Mouse (Mus musculus) thymus, adult 18-20 months (tissue): ENCODE results near the gene 1700013G24Rik.

Experiments used
- DNase-seq, 2 experiments: peaks; one replicate each; pipeline ENCODE4 v3.0.0; 2022; ENCODE audit warnings: mixed read lengths in 2 of 2

1700013G24Rik gene

GRCm38 (mm10) chr4:137458310-137458709 is 5.2 kb downstream of the 1700013G24Rik start:
- no peak for DNase-seq

- no peak for DNase-seq
Measured at GRCm38 (mm10) chr4:137458861-137459260, 5.8 kb downstream of the 1700013G24Rik start.

GRCm38 (mm10) chr4:137460676-137461075 is 7.6 kb downstream of the 1700013G24Rik start:
- DNase-seq, result no peak

GRCm38 (mm10) chr4:137461217-137461616 is 8.1 kb downstream of the 1700013G24Rik start:
- DNase-seq, result no peak

GRCm38 (mm10) chr4:137461981-137462690 is 9.1 kb downstream of the 1700013G24Rik start:
- no peak for DNase-seq

- DNase-seq, result no peak
Measured at GRCm38 (mm10) chr4:137465125-137465787, 12.2 kb downstream of the 1700013G24Rik start.

GRCm38 (mm10) chr4:137466991-137467390 is 13.9 kb downstream of the 1700013G24Rik start:
- no peak for DNase-seq

GRCm38 (mm10) chr4:137467525-137467924 is 14.4 kb downstream of the 1700013G24Rik start:
- DNase-seq, result no peak

GRCm38 (mm10) chr4:137468260-137469080 is 15.4 kb downstream of the 1700013G24Rik start, which contains the start of gene Hspg2:
Gene Hspg2 (plus strand): TSS chr4:137468769.
- peak; percentile 77 to 80 for DNase-seq

GRCm38 (mm10) chr4:137469081-137469844 is 16.2 kb downstream of the 1700013G24Rik start:
- no peak for DNase-seq

GRCm38 (mm10) chr4:137469845-137470692 is 17.0 kb downstream of the 1700013G24Rik start:
- no peak for DNase-seq

GRCm38 (mm10) chr4:137470701-137471317 is 17.7 kb downstream of the 1700013G24Rik start:
- DNase-seq, result no peak

GRCm38 (mm10) chr4:137471326-137471725 is 18.2 kb downstream of the 1700013G24Rik start:
- DNase-seq, result no peak

GRCm38 (mm10) chr4:137473240-137473639 is 20.2 kb downstream of the 1700013G24Rik start:
- no peak for DNase-seq

GRCm38 (mm10) chr4:137473701-137474388 is 20.8 kb downstream of the 1700013G24Rik start:
- DNase-seq, result no peak

- DNase-seq, result no peak
Measured at GRCm38 (mm10) chr4:137474694-137475093, 21.6 kb downstream of the 1700013G24Rik start.

GRCm38 (mm10) chr4:137475271-137476050 is 22.4 kb downstream of the 1700013G24Rik start:
- DNase-seq, result no peak

GRCm38 (mm10) chr4:137476065-137476760 is 23.1 kb downstream of the 1700013G24Rik start:
- no peak for DNase-seq

- DNase-seq, result no peak
Measured at GRCm38 (mm10) chr4:137476761-137477237, 23.7 kb downstream of the 1700013G24Rik start.
